Mouse (Mus musculus): ENCODE results near the gene Htr2b.

Gene Htr2b

DNA sequence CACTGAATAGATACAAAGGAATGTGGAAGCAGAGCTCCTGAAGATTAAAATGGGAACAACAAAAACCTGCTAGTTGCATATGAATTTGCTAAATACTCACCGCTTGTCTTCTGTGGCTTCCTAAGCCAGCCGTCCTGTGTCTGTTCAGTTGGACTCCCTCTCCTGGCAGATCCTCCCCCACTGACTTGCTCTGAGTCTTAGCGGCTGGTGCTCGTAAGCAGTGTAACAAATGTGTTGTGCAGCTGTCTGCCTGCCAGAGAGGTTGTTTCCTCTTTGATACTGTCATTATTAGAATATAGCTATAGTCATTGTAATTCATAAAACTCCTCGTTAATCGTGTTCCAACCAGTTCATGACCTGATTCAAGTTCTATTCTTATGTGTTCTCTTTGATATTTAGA lies at the start of gene Htr2b:
TSS of gene Htr2b (minus strand) at position 192 of the 400 bp plus-strand sequence.
- peak; percentile 4 to 8 for DNase-seq

DNA sequence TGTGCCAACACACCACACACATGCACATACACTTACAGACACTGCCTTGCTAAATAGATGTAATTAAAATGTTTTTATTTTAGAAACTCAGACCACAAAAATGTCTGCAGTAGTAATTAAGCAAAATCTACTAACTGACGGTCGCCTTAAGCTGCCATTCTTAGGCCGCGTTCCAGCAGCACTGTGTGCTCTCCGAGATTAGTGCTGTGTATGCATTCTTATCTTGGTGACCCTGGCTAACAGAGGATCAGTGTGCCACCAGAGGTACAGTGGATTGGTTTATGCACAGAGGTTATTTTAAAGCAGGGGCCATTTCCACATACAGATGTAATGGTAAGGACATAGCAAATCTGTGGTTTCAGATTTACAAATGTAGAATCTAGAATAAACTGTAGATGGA lies 49.3 kb upstream of the Htr2b start:
- no peak for DNase-seq

DNA sequence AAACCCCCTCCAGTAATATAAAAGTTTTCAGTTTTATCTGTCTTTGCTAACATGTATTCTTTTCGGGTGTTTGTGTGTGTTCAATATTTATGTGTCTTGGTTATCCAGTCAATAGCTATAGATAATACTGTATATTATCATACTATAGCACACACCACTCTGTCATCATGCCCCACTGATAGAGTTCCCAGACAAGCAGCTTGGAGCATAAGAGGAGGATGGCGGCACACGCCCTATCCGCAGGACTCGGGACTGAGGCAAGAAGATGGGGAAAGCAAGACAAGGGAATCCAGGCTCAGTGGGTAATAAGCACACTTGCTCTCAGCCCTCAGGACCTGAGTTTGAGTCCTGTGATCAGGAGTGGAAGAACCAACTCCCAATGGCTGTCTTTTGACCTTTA lies 48.7 kb upstream of the Htr2b start:
- DNase-seq = no peak

DNA sequence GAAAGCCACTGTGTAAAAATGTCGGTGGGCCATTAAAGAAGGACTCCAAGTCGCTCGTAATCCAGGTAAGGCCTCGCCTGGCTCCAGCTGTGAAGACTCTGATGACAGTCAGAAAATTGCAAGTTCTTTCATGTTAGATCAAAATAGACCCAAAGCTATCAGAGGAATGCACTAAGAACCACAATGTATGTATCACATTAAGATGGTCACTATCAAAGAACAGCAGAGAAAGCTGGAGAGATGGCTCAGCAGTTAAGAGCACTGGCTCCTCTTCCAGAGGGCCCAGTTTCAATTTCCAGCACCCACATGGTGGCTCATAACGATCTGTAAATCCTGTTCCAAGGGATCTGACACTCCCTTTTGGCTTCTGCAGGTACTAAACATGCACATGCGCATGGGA lies 48.3 kb upstream of the Htr2b start:
- DNase-seq = no peak

DNA sequence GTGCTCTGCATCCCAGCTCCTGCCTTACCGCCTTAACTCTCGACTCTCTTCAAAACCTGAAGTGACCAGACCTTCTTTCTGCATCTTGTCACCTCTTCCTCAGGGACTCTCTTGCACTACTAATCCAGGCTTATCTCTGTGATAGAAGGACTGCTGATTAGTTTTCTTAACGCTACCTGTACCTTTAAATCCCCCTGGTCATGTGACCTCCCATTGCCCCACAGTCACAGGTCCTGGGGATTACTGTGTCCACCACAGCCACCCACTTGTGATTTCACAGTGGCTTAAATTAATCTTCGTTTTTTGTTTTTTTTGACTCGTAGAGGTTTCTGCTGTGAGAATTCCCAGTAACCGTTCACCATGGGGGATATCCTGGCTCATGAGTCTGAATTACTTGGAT lies 44.8 kb upstream of the Htr2b start:
- DNase-seq = no peak

DNA sequence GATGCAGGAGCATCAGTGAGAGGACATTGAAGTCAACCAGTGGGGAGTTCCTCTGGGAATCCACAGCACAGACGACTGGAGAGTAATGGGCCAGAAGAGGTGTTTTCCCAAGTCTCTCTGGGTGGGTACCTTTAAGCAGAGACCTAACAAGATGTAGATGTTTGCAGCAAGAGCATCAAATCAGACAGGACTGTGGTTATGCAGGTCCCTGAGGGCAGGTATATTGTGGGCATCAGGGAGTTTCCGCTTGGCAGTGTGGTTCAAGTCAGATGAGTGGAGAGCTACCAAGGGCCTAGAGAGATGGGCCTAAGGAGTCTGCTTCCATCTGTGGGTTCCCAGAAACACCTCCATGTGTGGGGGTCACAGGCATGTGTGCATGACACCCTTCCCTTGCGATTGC lies 44.3 kb upstream of the Htr2b start:
- no peak for DNase-seq

DNA sequence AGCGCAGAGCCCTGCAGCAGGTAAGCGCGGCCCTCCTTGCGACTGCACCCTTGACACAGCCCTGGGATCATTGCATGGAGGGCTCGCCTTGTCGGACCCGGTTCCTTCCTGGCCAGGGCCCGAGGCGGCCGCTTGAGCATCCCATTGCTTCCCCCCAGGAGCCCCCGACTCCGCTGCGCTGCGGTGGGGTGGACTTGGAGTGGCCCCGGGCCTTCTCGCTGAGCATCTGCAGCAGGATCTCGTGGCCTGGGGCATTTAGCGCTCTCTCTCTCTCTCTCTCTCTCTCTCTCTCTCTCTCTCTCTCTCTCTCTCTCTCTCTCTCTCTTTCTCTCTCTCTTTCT lies 43.0 kb upstream of the Htr2b start:
- DNase-seq = no peak

DNA sequence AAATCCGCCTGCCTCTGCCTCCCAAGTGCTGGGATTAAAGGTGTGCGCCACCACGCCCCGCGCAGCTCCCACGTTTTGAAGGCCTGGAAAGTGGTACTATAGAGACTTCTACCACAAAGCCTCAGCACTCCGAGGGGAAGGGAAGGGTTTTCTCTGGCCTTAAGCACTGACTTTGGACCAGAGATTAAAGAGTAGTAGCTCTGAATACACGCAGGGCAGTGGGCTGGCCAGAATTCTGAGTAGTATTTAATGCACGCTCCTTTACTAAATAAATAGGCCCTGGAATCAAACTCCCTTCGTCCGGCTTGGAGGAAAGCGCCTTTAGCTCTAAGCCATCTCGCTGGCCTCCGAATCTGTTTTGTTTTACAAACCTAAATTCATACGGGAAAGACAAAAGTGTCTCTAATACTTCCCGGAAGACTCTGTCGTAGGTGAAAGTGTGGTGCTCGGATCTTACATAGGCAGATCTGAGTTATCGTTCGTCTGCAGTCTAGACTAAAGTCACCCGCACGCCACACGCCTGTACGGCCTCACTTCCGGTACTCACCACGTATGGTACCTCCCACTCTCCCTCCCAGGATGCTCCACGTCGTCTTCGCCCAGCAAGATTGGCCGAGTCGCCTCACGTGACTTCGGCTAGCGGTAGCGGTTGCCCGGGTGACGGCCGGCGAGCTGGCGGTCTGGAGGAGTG lies 42.5 kb upstream of the Htr2b start, which contains the start of gene Armc9:
TSS of gene Armc9 (plus strand) at position 648 of the 691 bp plus-strand sequence.
- peak; percentile 91 to 92 for DNase-seq

DNA sequence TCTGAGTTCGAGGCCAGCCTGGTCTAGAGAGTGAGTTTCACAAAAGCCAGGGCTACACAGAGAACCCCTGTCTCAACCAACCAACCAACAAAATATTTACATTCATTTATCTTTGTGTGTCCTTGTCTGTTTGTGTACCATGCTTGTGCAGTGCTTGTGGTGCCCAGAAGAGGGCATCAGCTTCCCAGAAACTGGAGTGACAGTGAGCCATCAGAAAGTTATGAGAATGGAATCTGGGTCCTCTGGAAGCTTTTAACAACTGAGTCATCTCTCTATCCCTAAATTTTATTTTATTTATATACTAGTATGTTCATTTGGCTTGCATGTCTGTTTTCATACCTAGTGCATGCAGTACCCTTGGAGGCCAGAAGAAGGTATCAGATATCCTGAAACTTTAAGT lies 40.8 kb upstream of the Htr2b start:
- no peak for DNase-seq

DNA sequence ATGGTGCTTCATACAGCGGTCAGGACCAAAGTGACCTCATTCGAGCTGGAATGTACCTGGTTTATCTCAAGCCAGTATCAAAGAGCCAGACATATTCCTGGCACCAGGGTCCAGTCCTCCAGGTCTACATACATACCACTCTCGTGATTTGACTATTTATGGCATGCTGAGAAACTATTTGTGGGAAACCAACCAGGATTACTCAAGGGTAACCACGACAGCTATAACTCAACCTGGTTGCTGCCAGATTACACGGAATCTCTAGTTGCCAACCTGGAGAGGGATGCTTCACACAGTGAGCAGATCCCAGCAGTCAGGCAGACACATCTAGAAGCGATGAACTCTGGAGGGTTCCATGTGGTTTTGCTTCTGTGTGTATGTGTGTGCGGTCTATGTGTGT lies 39.6 kb upstream of the Htr2b start:
- DNase-seq = no peak

DNA sequence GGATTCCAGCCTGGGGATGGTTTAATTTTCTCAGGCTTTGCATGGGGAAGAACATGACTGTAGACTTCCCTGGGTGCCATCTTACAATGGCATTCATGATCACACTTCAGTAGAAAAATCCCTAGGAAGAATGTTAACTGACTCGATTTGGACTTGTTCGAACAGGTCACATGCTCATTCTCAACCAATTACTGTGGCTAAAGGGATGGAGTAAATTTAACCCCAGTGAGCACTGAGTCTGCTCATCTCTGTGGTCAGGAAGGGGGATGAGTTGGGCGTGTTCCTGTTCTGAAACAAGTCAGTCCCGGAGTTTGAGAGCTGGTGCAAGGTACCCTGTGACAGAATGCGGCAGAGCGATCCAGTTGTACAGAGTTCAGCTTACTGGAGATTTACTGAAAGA lies 39.2 kb upstream of the Htr2b start:
- DNase-seq = no peak

DNA sequence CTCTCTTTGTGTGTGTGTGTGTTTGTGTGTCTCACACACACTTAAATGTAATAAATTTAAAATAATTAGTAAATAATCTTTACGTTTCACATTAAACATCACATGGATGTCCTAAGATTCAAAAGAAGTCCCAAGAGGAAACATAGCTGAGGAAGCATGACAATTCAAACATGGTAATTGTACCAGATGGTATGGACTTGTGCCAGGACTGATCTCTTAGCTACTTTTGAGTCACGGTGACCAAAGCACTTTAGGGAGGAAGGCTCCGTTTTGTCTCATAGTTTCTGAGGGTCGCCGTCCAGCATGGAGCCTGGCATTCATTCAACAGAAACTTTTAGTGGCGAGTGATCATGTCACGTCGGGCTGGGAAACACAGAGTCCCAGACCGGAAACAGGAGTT lies 36.4 kb upstream of the Htr2b start:
- no peak for DNase-seq

DNA sequence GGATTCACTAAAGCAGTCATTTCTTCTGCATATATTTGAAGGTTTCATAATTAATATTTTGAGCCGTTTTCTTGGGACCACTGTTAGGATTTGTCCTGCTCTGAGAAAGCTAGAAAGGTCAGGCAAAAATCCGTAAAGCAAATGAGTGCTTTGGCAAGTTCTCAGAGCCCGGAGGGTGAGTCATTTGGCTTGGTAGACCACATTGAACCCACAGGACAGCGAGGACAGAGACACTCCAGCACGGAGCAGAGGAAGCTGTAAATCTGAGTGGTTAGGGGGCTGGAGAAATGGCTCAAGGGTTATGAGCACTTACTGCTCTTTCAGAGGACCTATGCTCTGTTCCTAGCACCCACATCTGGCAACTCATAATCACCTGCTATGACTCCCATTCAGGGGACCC lies 35.8 kb upstream of the Htr2b start:
- peak in 1 of 2 experiments; percentile 13 for DNase-seq

DNA sequence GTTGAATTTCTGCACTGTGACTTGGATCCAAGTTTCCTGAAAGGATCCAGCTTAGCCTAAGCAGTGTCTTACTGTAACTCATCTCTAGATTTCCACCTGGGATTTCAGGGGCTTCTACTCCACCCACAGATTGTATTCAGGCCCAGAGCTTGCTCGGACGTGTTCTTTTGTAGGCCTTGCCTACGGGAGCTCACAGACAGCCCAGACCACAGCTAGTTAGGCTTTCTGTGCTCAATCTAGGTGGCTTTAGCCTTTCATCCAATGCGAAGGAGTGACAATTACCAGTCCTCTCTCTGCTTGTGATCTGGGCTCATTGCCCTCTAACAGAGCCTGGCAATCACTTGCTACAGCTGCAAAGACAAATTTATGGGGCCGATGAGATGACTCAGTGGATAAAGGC lies 34.5 kb upstream of the Htr2b start:
- DNase-seq = no peak

DNA sequence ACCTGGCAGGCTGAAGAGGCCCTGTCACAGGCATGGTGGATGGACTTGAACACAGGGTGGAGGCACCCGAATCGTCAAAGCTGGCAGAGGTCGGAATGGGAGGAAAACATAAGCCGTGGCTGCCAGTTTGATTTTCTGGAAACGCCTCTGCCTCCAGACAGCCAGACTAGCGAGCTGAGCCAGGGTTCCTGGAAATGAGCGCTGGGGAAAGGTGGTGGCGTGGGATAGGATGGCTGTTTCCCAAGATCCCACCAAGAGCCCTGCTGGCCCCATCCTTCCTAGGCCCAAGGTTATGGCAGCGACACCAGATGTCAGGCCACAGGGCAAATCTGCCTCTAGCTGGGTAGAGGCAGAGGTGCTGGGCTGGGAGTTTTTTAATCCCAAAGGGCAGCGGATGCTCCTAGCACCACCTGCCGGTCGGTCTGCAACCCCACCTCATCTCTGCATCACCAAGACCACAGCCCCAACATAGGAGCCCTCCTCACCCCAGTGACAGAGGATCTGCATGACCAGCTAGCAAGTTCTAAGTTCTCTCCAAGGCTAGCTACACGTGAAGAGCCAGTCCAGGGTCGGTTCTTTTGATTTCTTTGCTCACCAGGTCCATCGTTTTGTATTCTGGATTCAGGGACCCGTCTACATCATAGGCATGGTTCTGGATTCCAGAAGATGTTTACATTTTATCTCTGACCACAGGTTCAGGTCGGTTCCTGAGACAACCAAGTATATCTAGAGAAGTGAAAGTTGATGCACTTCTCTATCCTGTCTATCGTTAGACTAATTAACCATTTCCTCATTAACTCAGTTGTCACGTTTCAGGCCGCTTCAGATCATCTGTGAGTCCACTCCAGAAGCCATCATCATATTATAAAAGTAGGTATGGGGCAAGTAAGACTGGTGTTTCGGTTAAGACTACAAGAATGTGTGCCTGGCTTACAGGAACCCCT lies 32.5 kb upstream of the Htr2b start:
- DNase-seq = no peak

DNA sequence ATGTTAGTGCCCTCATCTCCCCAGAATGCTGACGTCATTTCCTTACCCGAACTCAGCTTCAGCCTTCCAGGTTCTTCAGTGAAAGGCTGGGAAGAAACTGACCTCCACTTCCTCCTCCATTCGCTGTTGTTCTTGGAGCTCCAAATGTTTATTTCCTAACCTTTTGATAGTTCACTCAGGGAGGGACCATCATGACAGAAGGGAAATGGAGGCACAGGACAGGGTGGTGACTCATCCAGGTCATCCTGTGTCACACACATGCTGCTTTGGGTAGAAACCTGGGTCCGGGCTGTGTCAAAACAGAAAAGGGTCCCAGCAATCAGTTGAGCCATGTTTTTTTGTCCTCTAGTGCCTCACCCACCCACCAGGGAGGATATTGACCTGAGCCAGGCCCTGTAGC lies 31.4 kb upstream of the Htr2b start:
- DNase-seq = no peak

DNA sequence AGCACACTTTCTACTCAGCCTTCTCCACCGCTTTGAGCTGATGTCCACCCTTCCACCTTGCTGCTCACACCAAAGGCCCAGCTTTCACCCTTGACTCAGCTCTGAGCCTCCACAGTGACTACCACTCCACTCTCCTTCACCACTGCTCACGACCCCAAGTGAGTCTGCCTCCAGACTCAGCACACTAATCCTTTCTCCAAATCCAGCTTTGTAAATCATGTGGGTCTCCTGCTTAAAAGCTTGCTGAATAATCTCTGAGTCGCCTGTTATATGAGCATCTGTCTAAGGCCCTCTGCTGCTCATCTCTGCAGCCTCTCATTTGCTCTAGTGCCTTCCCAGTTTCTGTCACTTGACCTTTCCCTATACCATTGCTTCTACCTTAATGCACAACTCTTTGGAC lies 29.3 kb upstream of the Htr2b start:
- no peak for DNase-seq

DNA sequence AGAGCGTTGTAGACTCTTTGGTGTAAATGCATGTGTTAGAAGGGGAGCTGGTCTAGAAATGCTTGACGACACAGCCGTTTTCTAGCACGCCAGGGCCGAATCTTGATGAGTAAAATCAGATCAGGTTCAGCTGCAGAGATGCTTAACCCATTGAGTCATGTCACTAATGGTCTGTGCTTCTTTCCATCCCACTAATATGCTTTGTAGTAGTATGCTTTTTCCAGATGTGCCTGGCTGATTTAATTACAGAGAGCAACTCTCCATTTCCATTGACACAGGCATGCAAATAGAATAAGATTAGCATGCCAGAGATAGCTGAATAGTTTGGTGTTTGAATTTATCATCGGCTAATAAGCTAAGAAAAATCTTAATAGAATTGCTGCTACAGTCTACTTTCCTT lies 23.5 kb upstream of the Htr2b start:
- no peak for DNase-seq

DNA sequence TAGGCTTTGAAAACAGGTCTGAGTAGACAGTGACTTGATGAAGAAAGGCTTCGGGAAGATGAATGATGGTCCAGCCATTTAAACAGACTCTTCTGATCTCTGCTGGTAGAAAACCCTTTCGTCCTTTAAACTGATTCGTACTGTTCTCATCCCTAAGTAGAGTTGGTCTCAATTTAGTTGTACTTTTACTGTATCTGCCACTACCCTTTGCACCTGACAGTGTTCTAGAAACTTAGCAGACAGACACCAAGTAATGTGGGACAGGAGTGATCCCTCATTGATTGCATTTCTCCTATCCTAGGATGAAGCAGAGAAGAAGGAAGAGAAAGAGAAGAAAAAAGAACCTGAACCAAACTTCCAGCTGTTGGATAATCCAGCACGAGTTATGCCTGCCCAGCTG lies 21.6 kb upstream of the Htr2b start, which contains the start of gene Gm21972:
TSS of gene Gm21972 (plus strand) at position 301 of the 400 bp plus-strand sequence.
- no peak for DNase-seq

DNA sequence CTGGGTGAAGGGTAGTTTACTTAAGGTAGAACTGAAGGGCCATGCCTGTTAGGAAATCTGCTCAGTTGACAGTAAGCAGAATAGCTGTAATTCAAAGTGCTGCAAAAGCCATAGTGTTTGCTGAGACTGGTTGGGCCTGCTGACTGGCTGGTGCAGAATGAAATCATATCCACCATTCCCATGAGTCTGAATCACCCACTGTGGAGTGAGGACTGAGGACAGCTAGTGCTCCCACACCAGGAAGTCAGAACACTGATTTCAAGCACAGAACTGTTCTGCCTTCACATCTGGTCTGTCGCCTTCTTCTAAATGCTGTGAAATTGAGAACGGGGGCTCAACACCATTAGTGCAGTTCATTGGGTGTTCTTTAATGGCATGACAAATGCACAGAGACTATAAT lies 14.3 kb upstream of the Htr2b start:
- DNase-seq = no peak

DNA sequence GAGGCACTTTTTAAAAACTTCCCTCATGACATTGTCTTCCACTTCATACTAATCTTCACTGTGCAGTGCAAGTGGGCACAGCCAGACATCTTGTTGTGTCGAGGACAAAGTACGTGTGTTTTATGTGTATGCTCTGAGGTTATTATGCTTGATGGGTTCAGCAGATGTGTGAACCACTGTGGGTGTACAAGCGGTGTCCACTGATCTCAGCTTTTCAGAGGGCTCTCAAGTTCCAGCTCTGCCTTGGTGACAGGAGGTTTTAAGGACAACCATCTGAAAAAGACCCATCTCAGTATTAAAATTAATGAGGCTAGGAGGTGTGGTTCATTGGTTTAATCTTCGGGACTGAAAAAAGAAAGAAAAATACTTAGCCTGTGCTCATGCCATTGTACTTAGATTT lies 7.8 kb upstream of the Htr2b start:
- DNase-seq = no peak

DNA sequence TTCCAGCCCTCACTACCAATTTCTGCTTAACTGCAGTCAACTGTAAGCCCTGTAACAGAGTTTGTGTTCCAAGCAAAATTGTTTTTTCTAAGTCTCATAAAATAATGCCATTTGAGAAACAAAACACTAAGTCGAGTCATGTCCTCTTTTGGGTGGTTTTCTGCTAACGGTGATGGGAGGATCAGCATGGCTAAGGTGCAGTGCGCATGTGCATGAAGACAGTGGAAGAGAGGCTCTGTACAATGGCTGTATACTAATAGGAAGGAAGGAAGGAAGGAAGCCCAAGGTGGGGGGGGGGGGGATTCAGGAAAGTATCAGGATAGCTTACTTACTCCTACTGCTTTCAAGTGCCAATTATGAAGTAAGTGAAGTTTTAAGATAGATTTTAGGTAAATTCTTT lies 2.4 kb upstream of the Htr2b start:
- DNase-seq = no peak

DNA sequence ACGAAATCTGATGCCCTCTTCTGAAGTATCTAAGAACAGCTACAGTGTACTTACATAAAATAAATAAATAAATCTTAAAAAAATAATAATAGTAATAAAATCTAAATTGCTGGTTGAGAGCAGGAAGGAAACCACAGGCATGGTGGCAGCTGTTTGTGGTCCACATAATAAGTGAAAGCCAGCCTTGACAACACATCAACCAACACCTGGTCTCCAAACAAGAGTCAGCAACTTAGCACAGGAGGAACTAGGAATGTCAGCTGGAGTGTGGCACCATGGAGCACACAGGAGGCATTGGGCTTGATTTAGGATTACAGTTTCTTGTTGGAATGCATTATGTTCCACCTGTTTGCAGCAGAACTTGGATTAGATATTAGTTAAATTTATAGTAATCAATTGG lies 6.7 kb downstream of the Htr2b start:
- no peak for DNase-seq

DNA sequence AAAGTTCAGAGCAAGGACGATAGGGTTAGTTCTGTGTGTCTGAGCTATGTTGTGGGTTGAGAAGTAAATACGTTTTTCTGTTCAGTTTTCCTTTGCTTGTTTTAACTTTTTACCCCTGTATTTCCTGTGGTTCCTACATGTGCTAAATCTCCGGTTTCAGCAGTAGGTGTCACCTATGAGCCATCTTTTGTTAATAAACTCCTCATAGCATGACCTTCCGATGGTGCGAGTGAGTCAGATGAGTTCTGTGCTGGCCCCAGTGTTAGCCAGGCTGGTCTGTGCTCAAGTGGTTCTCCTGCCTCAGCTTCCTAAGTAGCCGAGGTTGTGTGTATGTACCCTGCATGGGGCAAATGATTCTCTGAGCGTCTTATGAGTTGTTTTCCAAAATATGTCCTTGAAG lies 17.4 kb downstream of the Htr2b start:
- no peak for DNase-seq
